Mouse (Mus musculus) lung, postnatal 4 days (tissue): Measurements from ENCODE around the gene Trdmt1.
"Not testable (repeated sequence)": the region's sequence is repeated elsewhere in the genome, so short reads cannot be mapped to it uniquely, and the experiment has no call there.

Source experiments
- DNase-seq, 2 experiments: peaks; one replicate each; pipeline ENCODE4 v3.0.0; 2021

The Trdmt1 gene

GRCm38 (mm10) chr2:13544193-13544824 is at the start of gene Trdmt1:
Gene Trdmt1 (minus strand): TSS chr2:13544668.
- DNase-seq: peak; percentile 88 to 90

- DNase-seq: no peak
Observed at GRCm38 (mm10) chr2:13593328-13593727, 48.9 kb upstream of the Trdmt1 start.

DNA sequence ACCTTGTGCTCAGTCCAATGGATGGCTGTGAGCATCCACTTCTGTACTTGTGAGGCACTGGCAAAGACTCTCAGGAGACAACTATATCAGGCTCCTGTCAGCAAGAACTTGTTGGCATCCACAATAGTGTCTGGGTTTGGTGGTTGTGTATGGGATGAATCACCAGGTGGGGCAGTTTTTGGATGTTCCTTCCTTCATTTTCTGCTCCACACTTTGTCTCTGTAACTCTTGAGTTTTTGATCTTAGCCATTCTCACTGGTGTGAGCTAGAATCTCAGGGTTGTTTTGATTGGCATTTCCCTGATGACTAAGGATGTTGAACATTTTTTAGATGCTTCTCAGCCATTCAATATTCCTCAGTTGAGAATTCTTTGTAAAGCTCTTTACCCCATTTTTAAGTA is 39.3 kb upstream of the Trdmt1 start:
- not testable (repeated sequence) for DNase-seq

DNA sequence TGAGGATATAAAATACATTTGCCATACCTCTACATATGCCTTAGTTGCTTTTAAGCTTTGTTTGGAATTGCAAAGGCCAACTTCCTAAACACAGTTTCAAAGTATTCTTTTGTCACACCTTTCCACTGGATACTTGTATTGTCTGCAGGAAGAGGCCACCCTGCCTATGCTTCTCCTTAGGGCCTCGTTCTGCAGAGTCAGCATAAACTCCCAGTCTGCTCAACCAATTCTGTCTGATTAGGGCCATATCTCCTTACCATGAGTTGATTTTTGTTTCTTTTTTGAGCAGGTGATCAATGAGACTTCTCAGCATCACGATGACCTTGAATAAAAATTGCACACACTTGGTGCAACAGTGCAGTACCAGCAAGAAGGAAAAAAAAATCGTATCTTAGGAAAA is 37.7 kb upstream of the Trdmt1 start:
- DNase-seq: no peak

- DNase-seq: peak in 1 of 2 experiments; percentile 39
Observed at GRCm38 (mm10) chr2:13579991-13580390, 35.5 kb upstream of the Trdmt1 start.

DNA sequence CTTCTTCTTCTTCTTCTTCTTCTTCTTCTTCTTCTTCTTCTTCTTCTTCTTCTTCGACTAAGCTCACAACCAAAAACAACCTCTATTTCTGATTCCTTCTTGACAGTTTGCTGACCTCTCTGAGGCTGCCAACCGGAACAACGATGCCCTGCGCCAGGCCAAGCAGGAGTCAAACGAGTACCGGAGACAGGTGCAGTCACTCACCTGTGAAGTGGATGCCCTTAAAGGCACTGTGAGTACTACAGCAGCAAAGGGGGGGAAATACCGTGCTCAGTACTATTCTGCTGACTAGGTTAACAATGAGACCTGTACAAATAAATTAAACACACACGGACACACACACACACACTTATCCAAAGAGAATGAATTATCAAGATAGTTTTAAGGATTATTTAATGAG is 34.8 kb upstream of the Trdmt1 start:
- no peak for DNase-seq

DNA sequence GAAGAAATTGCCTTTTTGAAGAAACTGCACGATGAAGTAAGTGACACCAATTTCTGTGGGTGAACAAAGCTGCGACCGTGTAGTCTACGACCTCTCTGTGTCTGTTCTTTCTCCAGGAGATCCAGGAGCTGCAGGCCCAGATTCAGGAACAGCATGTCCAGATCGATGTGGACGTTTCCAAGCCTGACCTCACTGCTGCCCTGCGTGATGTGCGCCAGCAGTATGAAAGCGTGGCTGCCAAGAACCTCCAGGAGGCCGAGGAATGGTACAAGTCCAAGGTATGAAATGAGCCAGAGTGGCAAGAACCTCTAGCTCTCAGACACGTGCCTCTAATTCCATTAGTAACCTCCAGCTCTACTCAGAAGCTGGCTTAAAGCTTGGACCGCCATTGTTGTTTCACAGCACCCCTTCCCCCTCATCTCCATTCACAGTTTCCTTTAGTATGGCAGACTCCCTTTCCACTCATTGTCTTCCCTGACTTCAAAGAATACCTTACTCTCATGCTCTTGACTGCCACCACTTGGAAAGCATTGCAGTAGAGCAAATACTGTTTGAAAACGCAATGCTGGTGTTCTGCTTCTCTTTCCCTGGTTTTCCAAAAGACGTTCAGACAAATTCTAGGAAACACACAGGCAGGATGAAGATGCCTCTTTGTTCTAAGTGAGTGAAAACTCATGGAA is 34.1 kb upstream of the Trdmt1 start:
- no peak for DNase-seq

GRCm38 (mm10) chr2:13577399-13577798 is 32.9 kb upstream of the Trdmt1 start:
- DNase-seq: no peak

- no peak for DNase-seq
Observed at GRCm38 (mm10) chr2:13575926-13576325, 31.5 kb upstream of the Trdmt1 start.

DNA sequence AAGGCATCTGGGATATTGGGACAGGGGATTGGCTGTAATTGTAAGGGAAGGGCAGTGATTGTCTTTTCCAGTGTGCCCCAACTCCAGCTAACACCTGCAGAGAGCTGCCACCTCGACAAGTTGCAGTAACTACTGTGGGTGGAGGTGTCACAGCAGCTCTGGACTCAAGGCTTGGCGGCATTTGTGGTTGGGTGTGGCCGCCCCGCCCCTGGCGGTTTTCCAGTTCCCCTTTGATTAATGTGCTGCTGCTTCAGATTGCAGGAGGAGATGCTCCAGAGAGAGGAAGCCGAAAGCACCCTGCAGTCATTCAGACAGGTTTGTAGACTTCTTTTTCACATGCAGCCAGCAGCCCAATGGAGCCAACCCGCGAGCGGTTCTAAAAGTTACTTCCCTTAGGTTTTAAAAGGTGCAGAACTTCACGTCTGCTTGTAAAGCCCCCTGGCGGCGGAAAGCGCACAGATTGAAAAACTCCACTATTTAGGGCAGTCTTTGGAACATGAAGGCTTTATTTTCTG is 30.9 kb upstream of the Trdmt1 start:
- DNase-seq: peak; percentile 85

DNA sequence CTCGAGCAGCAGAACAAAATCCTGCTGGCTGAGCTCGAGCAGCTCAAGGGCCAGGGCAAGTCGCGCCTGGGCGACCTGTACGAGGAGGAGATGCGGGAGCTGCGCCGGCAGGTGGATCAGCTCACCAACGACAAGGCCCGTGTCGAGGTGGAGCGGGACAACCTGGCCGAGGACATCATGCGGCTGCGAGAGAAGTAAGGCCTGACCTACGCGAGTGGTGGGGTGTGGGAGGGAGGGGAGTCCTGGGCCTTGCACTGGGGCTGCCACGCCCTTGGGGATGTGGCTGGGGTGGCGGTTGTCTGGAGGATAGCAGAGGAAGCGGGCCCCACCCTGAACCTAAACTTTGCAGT is 30.3 kb upstream of the Trdmt1 start:
- peak; percentile 76 to 82 for DNase-seq

DNA sequence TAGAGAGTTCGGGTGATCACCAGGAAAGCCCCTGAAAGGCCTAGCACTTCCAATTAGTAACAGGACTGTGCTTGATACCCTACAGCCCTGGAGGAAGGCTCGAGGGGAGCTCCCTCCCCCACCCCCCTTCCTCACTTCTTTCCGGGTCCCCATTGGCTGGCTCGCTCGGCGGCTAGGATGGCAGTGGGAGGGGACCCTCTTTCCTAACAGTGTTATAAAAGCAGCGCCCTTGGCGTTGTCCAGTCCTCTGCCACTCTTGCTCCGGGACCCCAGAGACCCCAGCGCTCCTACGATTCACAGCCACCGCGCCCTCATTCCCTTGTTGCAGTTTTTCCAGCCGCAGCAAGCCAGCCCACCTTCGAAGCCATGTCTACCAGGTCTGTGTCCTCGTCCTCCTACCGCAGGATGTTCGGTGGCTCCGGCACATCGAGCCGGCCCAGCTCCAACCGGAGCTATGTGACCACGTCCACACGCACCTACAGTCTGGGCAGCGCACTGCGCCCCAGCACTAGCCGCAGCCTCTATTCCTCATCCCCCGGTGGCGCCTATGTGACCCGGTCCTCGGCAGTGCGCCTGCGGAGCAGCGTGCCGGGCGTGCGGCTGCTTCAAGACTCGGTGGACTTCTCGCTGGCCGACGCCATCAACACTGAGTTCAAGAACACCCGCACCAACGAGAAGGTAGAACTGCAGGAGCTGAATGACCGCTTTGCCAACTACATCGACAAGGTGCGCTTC is 29.8 kb upstream of the Trdmt1 start:
- DNase-seq: peak; percentile 89 to 93

DNA sequence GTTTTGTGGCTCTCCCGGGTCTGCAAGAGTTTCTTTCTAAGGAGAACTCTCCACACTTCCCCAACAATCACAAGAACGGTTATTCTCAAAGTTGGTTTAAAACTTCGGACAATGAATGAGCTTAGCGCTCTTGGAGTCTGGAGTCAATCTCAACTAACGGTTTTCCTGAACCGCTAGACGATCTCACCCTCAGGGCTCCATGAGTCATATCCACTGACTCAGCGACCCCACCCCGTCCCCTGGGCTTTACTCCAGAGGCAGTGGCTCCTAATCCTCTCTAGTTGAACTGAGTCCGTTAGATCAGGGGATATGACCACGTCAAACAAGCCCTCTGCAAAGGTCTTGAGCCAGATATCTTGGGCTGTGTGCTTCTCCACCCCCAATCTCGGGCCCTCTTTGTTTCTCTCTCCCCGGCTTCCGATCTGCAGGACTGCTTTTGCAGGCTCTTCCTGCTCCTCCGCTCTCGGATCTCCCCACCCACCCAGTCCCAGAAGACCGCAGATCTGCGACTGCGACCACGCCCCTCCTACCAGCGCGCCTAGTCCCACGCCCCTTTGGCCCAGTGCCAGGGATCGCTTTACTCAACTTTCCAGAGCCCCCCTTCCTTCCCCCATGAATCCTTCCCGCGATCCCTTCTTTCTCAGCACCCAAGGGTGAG is 29.1 kb upstream of the Trdmt1 start, which contains the start of gene Vim:
Gene Vim (plus strand): TSS at position 520 of the 658 bp plus-strand sequence.
- peak; percentile 91 to 93 for DNase-seq

DNA sequence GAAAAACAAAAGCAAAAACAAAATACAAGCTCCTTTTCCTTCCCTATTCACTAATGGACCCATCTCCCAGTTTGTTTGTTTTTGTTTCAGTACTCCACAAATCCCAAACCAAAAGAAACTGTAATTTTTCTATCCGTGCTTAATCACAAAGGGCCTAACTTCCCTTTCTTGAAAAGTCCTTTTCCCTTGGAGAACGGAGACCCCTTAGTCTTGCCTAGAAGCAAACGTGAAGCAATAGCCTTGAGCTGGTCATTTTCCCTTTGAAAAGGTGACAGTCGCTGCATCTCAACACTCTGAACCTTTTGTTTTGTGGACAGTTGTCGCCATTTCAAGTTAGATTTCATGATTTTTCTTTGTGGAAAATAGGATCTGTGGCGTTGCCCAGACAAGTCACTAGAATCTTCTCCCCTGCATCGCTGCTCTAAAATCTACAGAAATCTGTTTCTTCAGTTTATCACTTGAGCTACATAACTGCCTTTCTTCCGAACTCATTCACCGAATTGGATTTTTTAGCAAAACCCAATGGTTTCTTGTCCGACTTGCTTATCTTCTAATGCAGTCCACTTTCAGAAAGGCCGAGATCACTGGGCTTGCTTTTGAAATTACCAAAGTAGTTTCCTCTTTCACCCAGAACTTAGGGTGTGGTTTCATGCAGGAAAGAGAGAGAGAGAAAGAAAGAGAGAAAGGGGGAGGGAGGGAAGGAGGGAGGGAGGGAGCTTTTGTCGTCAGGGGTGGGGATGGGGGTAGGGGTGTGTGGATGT is 28.4 kb upstream of the Trdmt1 start:
- DNase-seq: no peak

- no peak for DNase-seq
Observed at GRCm38 (mm10) chr2:13572101-13572553, 27.7 kb upstream of the Trdmt1 start.

GRCm38 (mm10) chr2:13570122-13570521 is 25.7 kb upstream of the Trdmt1 start:
- no peak for DNase-seq

GRCm38 (mm10) chr2:13560396-13560795 is 15.9 kb upstream of the Trdmt1 start:
- no peak for DNase-seq

- no peak for DNase-seq
Observed at GRCm38 (mm10) chr2:13559729-13560128, 15.3 kb upstream of the Trdmt1 start.

DNA sequence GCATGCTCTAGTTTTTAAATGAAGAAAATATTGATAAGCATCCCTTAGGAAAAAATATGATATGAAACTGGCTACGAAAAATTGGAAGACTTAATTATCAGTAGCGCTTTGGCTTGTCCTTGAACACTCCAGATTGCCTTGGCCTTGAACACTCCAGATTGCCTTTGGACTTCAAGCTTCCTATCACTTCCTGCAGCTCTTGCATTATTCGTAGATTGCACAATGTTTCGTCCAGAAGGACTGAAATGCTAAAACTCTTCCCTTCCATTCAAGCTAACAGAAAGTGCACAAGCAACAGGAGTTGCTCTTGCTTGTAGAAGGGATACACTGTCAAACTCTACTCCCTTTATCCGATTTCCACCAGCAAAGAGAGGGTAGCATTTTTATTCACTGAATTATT is 14.8 kb upstream of the Trdmt1 start:
- no peak for DNase-seq

DNA sequence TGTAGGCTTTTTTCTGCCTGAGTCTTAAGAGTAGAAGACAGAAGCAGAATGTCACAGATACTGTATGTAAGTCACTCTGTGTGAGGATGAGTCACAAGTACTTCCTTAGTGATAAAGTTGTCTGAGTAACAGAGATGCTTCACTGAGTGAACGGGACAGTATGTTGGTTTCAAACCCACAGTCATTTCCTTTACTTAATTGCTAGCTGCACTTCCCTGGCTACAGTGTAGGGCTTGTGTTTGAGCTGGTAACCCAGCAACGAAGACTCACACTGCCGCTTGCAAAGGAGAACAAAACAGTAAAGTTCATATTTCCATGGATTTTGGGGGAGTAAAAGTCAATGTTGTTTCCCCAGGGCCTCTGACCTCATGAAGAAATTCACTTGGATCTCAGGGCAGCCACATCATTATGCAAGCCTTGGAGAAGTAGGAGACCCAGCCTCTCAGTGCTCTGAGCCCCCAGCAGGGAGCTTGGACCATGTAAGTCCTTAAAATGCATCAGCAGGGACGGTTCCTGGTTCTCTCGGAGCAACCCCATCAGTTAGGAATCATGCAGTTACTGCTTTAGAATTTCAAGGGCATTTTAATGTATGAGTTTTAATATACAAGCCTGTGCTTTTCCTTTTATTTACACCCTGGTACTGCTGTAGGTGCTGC is 14.3 kb upstream of the Trdmt1 start:
- peak; percentile 45 to 59 for DNase-seq

GRCm38 (mm10) chr2:13557145-13558030 is 12.9 kb upstream of the Trdmt1 start:
- no peak for DNase-seq
